Mouse (Mus musculus): ENCODE results near the gene Gm5767. TPM values are rescaled to one million over a fixed set of nuclear protein-coding genes. Genes with fewer than 3 reads are reported as not detected.
A peak's percentile ranks its signal among the peaks of the same experiment; 100 is the strongest.

The Gm5767 gene
- polyA plus RNA-seq, 1 experiment from 2014 or later = not detected

DNA sequence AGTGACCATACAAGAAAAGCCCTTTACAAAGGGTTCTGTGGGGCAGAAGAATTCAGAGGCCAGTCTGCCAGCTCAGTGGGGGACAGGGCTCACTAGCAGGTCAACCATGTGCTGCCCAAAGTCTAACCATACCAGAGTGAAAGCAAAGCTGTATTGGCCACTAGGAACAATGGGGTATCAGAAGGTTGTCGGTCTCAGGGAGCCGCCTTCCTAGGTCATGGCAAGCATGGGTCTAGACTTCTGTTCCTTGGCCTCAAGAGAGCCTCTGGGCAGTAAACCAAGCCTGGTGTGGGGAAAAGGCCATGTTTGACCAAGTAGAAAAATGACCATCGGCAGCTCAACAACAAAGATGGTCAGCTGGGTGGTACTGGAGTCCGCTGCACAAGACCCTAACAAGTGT lies 21.8 kb upstream of the Gm5767 start:
- no peak overlapping the region for H3K4me3 ChIP-seq
- no peaks in the 10 kb centered on the region for H3K27me3 ChIP-seq (ENCODE audit: low read depth, poor library complexity, severe bottlenecking)
- H3K27ac ChIP-seq = no peak overlapping the region
- WGBS = 96% methylated on average over 4 of the region's 4 CpGs
- H3K4me1 ChIP-seq = no peaks in the 10 kb centered on the region
- no peaks in the 10 kb centered on the region for H3K9me3 ChIP-seq (replicated peaks)
- no peak for DNase-seq (ENCODE audit: low spot score)
- peaks cover 97% of the 10 kb centered on the region for H3K36me3 ChIP-seq

DNA sequence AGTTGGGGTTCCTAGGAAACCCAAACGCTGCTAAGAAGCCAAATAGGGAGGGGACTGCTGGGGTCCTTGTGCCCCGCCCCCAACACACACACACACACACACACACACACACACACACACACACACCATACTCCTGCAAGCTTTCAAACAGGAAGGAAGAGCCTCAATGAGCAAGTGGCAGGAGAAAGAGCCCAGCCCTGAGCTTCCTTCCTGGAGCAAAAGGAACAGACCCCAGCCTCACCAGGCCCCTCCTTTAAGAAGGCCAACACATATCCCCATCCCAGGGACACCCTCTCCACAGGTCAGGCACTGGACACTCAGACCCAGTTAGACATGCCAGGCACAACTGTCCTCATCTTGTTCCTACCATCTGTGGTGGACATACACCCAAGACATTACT lies 17.5 kb upstream of the Gm5767 start:
- 62% methylated on average over 2 of the region's 2 CpGs for WGBS
- no peaks in the 10 kb centered on the region for H3K27me3 ChIP-seq (ENCODE audit: low read depth, poor library complexity, severe bottlenecking)

DNA sequence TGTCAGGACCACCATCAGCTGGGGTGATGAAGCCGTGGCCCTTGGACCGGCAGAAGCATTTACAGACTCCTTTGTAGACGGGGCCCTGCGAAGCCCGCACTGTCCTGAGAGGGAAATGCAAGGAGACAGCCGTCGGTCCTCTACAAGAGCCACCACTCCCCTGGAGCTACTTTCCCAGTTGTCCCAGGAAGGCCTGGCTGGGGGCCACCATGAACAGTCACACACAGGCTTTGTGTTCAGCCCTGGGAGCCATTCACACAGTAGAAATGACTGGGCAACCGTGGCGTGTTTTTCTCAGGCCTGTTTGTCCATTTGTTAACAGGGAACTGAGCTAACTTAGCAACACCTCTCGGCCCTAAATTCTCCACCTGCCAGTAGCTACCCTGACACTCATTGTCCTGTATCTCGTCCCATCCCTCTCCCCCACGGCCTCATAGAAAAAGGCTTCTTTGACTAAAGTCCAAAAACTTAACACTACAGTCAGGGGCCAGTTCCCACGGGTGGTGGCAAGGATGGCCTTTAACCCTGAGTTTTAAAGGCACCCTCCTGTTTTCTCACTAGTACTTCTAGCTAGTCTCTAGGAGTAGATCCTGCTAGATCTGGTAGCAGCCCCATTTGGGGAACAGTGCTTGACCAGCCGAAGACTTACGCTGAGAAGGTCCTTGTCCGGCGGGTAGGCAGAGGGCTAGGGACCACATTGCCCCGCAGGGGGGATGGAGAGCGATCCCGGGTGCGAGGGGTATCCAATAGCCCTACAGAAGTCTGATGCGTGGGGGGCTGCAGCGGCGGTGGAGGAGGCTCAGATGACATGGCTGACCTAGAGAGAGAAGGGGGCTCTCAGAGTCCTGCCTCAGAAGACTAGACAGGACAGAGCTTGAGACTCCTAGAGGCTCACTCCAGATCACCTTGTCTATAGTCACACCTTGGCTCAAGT lies 16.7 kb upstream of the Gm5767 start:
- Histone ChIP-seq H3K27ac (no peak overlapping the region), H3K4me1 (peaks cover 25% of the 10 kb centered on the region), H3K9me3 (replicated peaks) (no peaks in the 10 kb centered on the region), H3K4me3 (no peak overlapping the region), H3K36me3 (peaks cover 92% of the 10 kb centered on the region), H3K27me3 (ENCODE audit: low read depth, poor library complexity, severe bottlenecking) (no peaks in the 10 kb centered on the region)
- WGBS = 93% methylated on average over 24 of the region's 24 CpGs
- no peak for DNase-seq (ENCODE audit: low spot score)

More for the DNA sequence above, 17.5 kb upstream of the Gm5767 start:
- Histone ChIP-seq H3K36me3 (peaks cover 94% of the 10 kb centered on the region), H3K4me3 (no peak overlapping the region), H3K9me3 (replicated peaks) (no peaks in the 10 kb centered on the region), H3K27ac (no peak overlapping the region), H3K4me1 (peaks cover 18% of the 10 kb centered on the region)
- DNase-seq (ENCODE audit: low spot score) = no peak

DNA sequence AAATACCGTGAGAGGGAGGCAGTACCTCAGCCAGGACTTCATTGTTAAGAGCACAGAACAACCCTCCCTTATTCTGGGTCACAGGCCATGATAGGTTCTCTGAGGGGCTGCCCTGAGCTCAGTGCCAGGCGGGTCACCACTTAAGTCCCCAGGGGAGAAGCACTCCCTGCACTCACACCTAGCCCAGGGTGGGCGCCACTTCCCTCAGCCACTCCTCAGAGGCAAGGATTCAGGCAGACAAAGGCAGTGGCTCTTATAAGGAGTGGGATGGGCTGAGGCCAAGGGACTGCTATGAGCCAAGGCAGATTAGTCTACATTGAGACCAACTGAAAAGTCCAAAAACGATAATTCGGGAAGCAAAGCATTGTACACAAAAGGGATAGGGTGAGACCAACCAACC lies 15.2 kb upstream of the Gm5767 start:
- 86% methylated on average over 5 of the region's 5 CpGs for WGBS
- Histone ChIP-seq H3K36me3 (peaks cover 81% of the 10 kb centered on the region), H3K4me1 (peaks cover 40% of the 10 kb centered on the region), H3K4me3 (no peak overlapping the region), H3K9me3 (replicated peaks) (no peaks in the 10 kb centered on the region), H3K27ac (0 out of 2 replicates have a peak overlapping the region, but pooled peaks have one; percentile 30), H3K27me3 (ENCODE audit: low read depth, poor library complexity, severe bottlenecking) (no peaks in the 10 kb centered on the region)
- no peak for DNase-seq (ENCODE audit: low spot score)

DNA sequence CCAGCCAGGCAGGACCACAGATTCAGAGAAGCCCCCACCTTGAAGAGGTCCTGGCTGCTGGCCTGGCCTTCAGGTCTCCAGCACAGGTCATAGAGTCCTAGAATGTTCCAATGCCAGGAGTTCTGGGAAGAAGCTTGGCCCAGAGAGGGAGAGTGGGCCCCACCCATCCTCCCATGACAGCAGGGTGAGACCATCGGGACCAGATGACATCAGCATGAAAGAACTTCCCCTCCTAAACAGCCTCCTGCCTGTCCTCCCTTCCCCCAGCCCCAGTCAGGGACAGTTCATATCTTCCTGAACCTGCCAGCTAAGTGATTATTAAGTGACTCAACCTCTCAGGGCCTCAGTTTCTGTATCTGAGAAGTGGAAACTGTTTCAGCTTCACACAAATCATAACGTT lies 14.1 kb upstream of the Gm5767 start:
- no peak for DNase-seq (ENCODE audit: low spot score)
- no peaks in the 10 kb centered on the region for H3K9me3 ChIP-seq (replicated peaks)
- WGBS = 66% methylated on average over 2 of the region's 2 CpGs
- peaks cover 71% of the 10 kb centered on the region for H3K36me3 ChIP-seq
- peaks cover 51% of the 10 kb centered on the region for H3K4me1 ChIP-seq
- H3K27me3 ChIP-seq (ENCODE audit: low read depth, poor library complexity, severe bottlenecking) = no peaks in the 10 kb centered on the region
- H3K27ac ChIP-seq = peak overlapping the region; percentile 30; the same call in 1 of the 2 replicates
- H3K4me3 ChIP-seq = no peak overlapping the region

DNA sequence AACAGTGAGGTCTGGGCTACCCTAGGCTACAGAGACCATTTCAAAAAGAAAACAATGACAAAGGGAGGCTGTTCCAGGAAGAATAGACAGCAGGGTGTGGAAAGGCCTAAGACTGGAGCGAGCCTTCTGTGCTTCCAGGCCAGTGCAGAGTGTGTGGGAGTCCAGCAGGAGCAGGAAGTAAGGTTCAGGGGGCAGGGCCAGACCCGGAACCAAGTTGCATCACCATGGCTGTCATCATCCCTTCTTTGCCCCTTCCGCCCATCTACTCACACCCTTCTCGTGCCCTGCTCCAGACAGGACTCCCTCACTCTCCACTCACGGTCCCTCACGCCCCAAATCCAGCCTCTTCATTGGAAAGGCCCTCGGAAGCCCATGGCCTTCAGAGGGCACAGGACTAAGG lies 13.3 kb upstream of the Gm5767 start:
- no peaks in the 10 kb centered on the region for H3K9me3 ChIP-seq (replicated peaks)
- H3K4me3 ChIP-seq = no peak overlapping the region
- H3K4me1 ChIP-seq = peaks cover 54% of the 10 kb centered on the region
- peaks cover 63% of the 10 kb centered on the region for H3K36me3 ChIP-seq
- H3K27ac ChIP-seq = peak overlapping the region; percentile 40; the same call in 1 of the 2 replicates
- no peaks in the 10 kb centered on the region for H3K27me3 ChIP-seq (ENCODE audit: low read depth, poor library complexity, severe bottlenecking)
- DNase-seq (ENCODE audit: low spot score) = no peak
- WGBS = 89% methylated on average over 7 of the region's 7 CpGs

DNA sequence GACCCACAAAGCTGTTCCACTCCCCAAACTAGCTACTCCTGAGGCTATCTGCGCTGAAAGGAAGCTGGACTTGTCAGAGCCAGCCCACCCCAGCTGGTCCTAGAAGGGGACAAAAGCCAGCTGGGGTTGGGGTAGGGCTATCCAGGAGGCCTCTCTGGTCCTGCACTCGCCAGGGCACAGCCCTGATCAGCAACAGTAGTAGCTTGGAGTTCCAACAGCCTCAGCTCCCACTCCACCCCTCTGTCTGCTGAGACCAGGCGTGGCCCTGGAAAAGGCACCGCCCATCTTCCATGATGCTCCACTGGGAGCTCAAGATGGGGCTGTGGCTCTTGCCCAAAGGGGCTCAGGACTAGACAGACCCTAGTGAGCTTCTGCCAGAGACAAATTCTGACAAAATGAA lies 12.8 kb upstream of the Gm5767 start:
- Histone ChIP-seq H3K27me3 (ENCODE audit: low read depth, poor library complexity, severe bottlenecking) (peaks cover 2% of the 10 kb centered on the region), H3K27ac (peak overlapping the region; percentile 40; the same call in 1 of the 2 replicates), H3K4me1 (peaks cover 54% of the 10 kb centered on the region), H3K9me3 (replicated peaks) (no peaks in the 10 kb centered on the region), H3K36me3 (peaks cover 57% of the 10 kb centered on the region), H3K4me3 (no peak overlapping the region)
- no peak for DNase-seq (ENCODE audit: low spot score)
- WGBS = 88% methylated on average over 4 of the region's 4 CpGs

DNA sequence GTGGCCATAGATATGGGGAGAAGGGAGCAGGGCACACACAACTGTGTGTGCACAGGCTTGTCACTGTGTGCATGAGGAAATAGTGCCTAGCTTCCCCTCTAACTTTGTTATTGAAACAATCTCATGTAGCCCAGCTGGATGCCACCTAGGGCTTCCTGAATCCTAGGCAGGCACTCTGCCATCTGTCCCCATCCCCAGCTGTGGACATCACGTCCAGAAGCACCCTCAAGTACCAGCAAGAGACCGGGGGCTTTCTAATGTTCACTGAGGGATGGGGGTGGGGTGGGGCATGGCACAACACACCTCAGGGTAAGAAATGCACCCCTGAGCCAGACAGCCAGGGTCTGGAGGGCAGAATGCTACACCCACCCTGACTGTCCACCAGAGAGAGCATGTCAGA lies 12.2 kb upstream of the Gm5767 start:
- 76% methylated on average over 2 of the region's 2 CpGs for WGBS
- H3K27ac ChIP-seq = no peak overlapping the region
- H3K36me3 ChIP-seq = peaks cover 52% of the 10 kb centered on the region
- no peak for DNase-seq (ENCODE audit: low spot score)
- H3K4me3 ChIP-seq = no peak overlapping the region
- no peaks in the 10 kb centered on the region for H3K9me3 ChIP-seq (replicated peaks)
- peaks cover 8% of the 10 kb centered on the region for H3K27me3 ChIP-seq (ENCODE audit: low read depth, poor library complexity, severe bottlenecking)
- peaks cover 54% of the 10 kb centered on the region for H3K4me1 ChIP-seq

DNA sequence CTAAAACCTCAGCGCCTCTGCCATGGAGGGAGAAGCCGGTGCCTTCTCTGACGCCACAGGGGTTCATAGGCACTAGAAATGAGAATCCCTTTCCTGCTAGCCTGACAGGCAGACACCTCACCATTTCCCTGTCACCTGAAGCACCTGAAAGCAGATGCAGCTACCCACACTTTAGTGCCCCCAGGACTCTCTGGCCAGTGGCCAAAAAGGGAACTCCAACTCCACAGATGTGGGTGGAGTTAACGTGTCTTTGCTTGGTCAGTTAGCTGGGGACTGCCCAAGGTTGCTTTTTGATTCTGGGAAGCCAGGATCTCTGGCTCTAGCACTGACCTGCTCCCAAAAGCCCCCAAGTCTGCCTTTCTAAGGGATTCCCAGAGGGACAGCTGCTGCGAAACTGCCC lies 11.1 kb upstream of the Gm5767 start:
- DNase-seq (ENCODE audit: low spot score) = no peak
- H3K9me3 ChIP-seq (replicated peaks) = no peaks in the 10 kb centered on the region
- 71% methylated on average over 5 of the region's 5 CpGs for WGBS
- peaks cover 15% of the 10 kb centered on the region for H3K27me3 ChIP-seq (ENCODE audit: low read depth, poor library complexity, severe bottlenecking)
- peaks cover 41% of the 10 kb centered on the region for H3K36me3 ChIP-seq
- H3K4me3 ChIP-seq = peak overlapping the region; percentile 70
- H3K27ac ChIP-seq = peak overlapping the region; percentile 89
- H3K4me1 ChIP-seq = peaks cover 57% of the 10 kb centered on the region

DNA sequence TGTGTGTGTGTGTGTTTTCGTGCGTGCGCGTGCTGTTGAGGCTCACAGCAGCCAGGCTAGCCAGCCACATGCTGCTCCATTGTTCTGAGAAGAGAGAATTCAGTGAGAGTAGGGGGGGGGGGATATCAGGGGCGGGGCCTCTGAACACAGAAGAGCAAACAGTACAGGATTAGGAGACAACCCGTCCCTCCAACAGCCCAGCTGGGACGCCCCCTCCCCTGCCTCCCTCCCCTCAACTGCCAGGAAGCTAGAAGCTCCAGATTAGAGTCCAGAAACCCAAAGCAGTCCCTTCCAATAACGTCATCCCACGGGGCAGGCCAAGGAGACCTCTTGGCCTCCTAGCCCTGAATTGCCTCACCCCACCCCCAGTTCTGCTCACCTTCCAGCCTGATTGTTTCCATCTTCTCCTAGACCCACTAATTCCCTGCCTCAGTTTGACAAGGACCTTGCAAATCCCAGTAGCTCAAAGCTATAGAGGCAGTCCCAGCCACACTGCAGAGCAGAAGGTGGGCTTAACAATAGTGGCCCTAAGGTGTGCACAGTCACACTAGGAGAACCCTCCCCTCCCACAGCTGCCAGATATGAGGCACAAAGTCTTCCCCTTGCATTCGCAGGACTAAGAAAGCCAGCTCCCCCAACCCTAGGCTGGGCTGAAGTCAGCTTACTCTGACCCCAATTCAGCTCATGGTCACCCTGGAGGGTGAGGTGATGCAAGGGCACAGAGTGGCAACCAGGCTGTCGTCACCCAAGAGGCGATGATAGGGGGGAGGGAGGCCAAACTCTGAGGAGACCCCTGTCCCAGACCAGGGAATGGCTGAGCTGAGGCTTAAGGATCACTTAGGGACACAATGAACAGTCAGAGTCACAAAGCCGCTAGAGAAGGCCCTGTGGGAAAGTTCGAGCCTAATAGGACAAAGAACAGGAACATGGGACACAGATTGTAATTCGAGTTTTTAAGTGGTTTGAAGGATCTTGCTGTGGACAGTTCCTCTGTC lies 10.2 kb upstream of the Gm5767 start:
- Histone ChIP-seq H3K36me3 (peaks cover 34% of the 10 kb centered on the region), H3K9me3 (replicated peaks) (no peaks in the 10 kb centered on the region), H3K27me3 (ENCODE audit: low read depth, poor library complexity, severe bottlenecking) (peaks cover 15% of the 10 kb centered on the region), H3K4me3 (peak overlapping the region; percentile 70), H3K4me1 (peaks cover 57% of the 10 kb centered on the region), H3K27ac (peak overlapping the region; percentile 89)
- 11% methylated on average over 14 of the region's 15 CpGs for WGBS
- DNase-seq (ENCODE audit: low spot score) = peak; percentile 55

DNA sequence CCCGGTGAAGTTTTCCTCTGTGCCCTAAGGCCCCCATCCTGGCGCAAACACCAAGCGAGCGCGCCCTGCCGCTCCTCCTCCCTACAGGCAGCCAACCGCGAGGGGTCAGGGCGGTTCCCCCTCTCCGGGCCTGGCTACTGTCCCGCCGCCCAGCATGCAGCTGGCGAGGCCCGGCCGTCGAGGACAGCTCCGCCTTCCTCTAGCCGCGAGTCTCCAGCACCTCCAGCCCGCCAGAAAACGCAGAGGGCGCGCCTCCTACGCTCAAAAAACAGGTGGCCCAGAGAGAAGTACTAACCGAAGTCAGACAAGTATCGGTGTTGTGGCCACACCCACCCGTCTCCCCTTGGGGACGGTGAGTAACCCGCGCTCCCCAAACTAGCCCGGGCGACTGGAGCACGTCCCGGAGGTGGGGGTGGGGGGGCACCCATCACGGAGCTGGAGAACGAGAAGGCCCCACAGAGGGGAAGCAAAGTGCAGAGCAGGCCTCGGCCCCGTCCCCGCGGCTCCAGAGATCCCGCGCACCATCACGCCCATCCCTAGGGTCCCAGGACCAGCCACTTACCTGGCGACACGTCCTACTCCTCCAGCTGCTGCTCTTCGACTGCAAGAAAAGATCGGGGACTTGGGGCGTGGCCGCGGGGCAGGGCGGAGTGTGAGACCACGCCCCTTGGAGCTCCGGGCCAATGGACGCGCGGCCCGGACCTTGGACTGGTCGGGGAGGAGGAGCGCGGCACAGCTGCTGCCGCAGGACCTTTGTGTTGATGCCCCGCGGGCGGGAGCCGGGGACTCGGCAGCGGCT lies 8.8 kb upstream of the Gm5767 start, which contains the start of gene Carhsp1:
Gene Carhsp1, minus strand, starts transcription at position 605 of the 799 bp plus-strand sequence.
- Histone ChIP-seq H3K4me3 (peak within 1 kb of the TSS; percentile 70), H3K4me1 (peaks cover 49% of the 10 kb centered on the region), H3K36me3 (peaks cover 20% of the 10 kb centered on the region), H3K9me3 (replicated peaks) (no peaks in the 10 kb centered on the region), H3K27me3 (ENCODE audit: low read depth, poor library complexity, severe bottlenecking) (peaks cover 15% of the 10 kb centered on the region), H3K27ac (peak within 1 kb of the TSS; percentile 89)
- DNase-seq (ENCODE audit: low spot score) = peak; percentile 98
- under 1% methylated on average over 67 of the region's 67 CpGs for WGBS

DNA sequence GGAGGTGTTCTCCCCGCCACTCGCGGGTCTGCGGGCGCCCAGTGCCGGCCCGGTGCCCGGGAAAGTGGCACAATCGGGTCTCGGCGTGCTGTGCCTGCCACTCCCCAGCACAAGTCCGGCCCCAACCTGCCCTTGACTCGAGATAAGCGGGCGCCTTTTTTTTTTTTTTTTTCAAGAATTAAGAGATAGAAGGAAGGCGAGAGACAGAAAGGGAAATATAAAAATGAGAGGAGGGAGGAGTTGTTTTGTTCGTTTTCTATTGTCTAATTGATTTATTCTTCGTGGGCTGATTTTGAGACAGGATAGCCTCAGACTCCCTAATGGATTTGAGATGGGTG lies 8.3 kb upstream of the Gm5767 start:
- peak overlapping the region; percentile 70 for H3K4me3 ChIP-seq
- no peak for DNase-seq (ENCODE audit: low spot score)
- H3K4me1 ChIP-seq = peaks cover 47% of the 10 kb centered on the region
- peaks cover 15% of the 10 kb centered on the region for H3K27me3 ChIP-seq (ENCODE audit: low read depth, poor library complexity, severe bottlenecking)
- peaks cover 17% of the 10 kb centered on the region for H3K36me3 ChIP-seq
- peak overlapping the region; percentile 89 for H3K27ac ChIP-seq
- WGBS = under 1% methylated on average over 18 of the region's 18 CpGs
- no peaks in the 10 kb centered on the region for H3K9me3 ChIP-seq (replicated peaks)
